Mouse (Mus musculus) MEL (cell line): ENCODE results near the gene Ankrd28. TPM values are rescaled to one million over a fixed set of nuclear protein-coding genes. Genes with fewer than 3 reads are reported as not detected.

Experiments used
- DNase-seq: peaks from one replicate; pipeline ENCODE4 v3.0.0; 2011; ENCODE audit warnings: low read depth, low spot score
- H3K27ac ChIP-seq: 2 replicates; pipeline ENCODE4 v1.5.1; 2012; ENCODE audit warnings: low read depth, mild to moderate bottlenecking, control low read depth, low read length, moderate library complexity; ENCODE audit not compliant: control insufficient read depth
- H3K27me3 ChIP-seq, 2 experiments: fragments of 150-350 bp in 1 of 2; sonication (generic) in 1 of 2; 2 replicates each; pipeline ENCODE4 v1.6.1; 2012; ENCODE audit warnings: low read length in 2 of 2, mild to moderate bottlenecking in 2 of 2, improper control_type of control experiment in 1 of 2, moderate library complexity in 1 of 2; ENCODE audit not compliant: insufficient read depth in 2 of 2, control insufficient read depth in 1 of 2
- H3K36me3 ChIP-seq, 2 experiments: 2 replicates each; pipeline ENCODE4 v1.6.1; 2012 to 2014; ENCODE audit warnings: low read length in 2 of 2, improper control_type of control experiment in 1 of 2, inconsistent platforms in 1 of 2, mild to moderate bottlenecking in 1 of 2; ENCODE audit not compliant: insufficient read depth in 2 of 2, control insufficient read depth in 1 of 2
- H3K4me1 ChIP-seq, 2 experiments: fragments of 150-350 bp in 1 of 2; sonication (generic) in 1 of 2; 2 replicates each; pipeline ENCODE4 v1.6.1; 2012; ENCODE audit warnings: low read length in 2 of 2, improper control_type of control experiment in 1 of 2, mild to moderate bottlenecking in 1 of 2; ENCODE audit not compliant: insufficient read depth in 2 of 2, control insufficient read depth in 1 of 2
- H3K4me3 ChIP-seq, 2 experiments: fragments of 150-350 bp in 1 of 2; sonication (generic) in 1 of 2; 2 replicates each; pipeline ENCODE4 v1.5.1; 2012; ENCODE audit warnings: low read depth in 2 of 2, low read length in 2 of 2, mild to moderate bottlenecking in 2 of 2, moderate library complexity in 2 of 2, control low read depth in 1 of 2, improper control_type of control experiment in 1 of 2; ENCODE audit not compliant: control insufficient read depth in 1 of 2, insufficient read depth in 1 of 2
- H3K79me2 ChIP-seq: 2 replicates; pipeline ENCODE4 v1.6.1; 2012; ENCODE audit warnings: mild to moderate bottlenecking, low read length, moderate library complexity; ENCODE audit not compliant: control insufficient read depth, poor library complexity, insufficient read depth
- H3K9ac ChIP-seq: 2 replicates; pipeline ENCODE4 v1.6.1; 2012; ENCODE audit warnings: low read depth, mild to moderate bottlenecking, control low read depth, low read length, moderate library complexity; ENCODE audit not compliant: control insufficient read depth, poor library complexity, severe bottlenecking
- H3K9me3 ChIP-seq: fragments of 150-350 bp; sonication (generic); replicated peaks from 2 replicates; pipeline ENCODE4 v1.6.1; 2012; ENCODE audit warnings: mild to moderate bottlenecking, low read length, improper control_type of control experiment, moderate library complexity; ENCODE audit not compliant: insufficient read depth
- BHLHE40 ChIP-seq: IDR thresholded peaks from 2 replicates; pipeline ENCODE4 v1.6.1; 2012; ENCODE audit warnings: low read depth, mild to moderate bottlenecking, inconsistent platforms, low read length, improper control_type of control experiment, borderline replicate concordance
- CHD1 ChIP-seq: IDR thresholded peaks from 2 replicates; pipeline ENCODE4 v1.6.1; 2012; ENCODE audit warnings: low read depth, mild to moderate bottlenecking, inconsistent platforms, low read length, improper control_type of control experiment
- CHD2 ChIP-seq: IDR thresholded peaks from 2 replicates; pipeline ENCODE4 v1.6.1; 2011; ENCODE audit warnings: low read length, improper control_type of control experiment
- E2F4 ChIP-seq: IDR thresholded peaks from 2 replicates; pipeline ENCODE4 v1.6.1; 2011; ENCODE audit warnings: low read depth, low read length, improper control_type of control experiment, borderline replicate concordance
- ELF1 ChIP-seq: IDR thresholded peaks from 2 replicates; pipeline ENCODE4 v1.6.1; 2014; ENCODE audit warnings: low read depth, mild to moderate bottlenecking, inconsistent platforms, low read length, improper control_type of control experiment, moderate library complexity
- EP300 ChIP-seq, 2 experiments: IDR thresholded peaks; 2 replicates each; pipeline ENCODE4 v1.6.1; 2011; ENCODE audit warnings: improper control_type of control experiment in 2 of 2, low read length in 2 of 2, low read depth in 1 of 2, mild to moderate bottlenecking in 1 of 2
- ETS1 ChIP-seq: IDR thresholded peaks from 2 replicates; pipeline ENCODE4 v1.6.1; 2012; ENCODE audit warnings: low read depth, mild to moderate bottlenecking, inconsistent platforms, low read length, improper control_type of control experiment, moderate library complexity
- GATA1 ChIP-seq: IDR thresholded peaks from 2 replicates; pipeline ENCODE4 v1.6.1; 2011; ENCODE audit warnings: low read depth, low read length, improper control_type of control experiment
- KAT2A ChIP-seq: conservative IDR thresholded peaks from 2 replicates; pipeline ENCODE4 v1.6.1; 2012; ENCODE audit warnings: low read depth, low read length, improper control_type of control experiment, inconsistent platforms
- MAFK ChIP-seq: IDR thresholded peaks from 2 replicates; pipeline ENCODE4 v1.6.1; 2011; ENCODE audit warnings: low read depth, mild to moderate bottlenecking, low read length, improper control_type of control experiment, borderline replicate concordance
- MAZ ChIP-seq: IDR thresholded peaks from 2 replicates; pipeline ENCODE4 v1.6.1; 2012; ENCODE audit warnings: low read depth, mild to moderate bottlenecking, inconsistent platforms, low read length, improper control_type of control experiment
- MXI1 ChIP-seq: IDR thresholded peaks from 2 replicates; pipeline ENCODE4 v1.6.1; 2011; ENCODE audit warnings: mild to moderate bottlenecking, low read depth, low read length, improper control_type of control experiment
- MYB ChIP-seq: IDR thresholded peaks from 2 replicates; pipeline ENCODE4 v1.6.1; 2011; ENCODE audit warnings: mild to moderate bottlenecking, low read depth, low read length, improper control_type of control experiment
- MYC ChIP-seq: IDR thresholded peaks from 2 replicates; pipeline ENCODE4 v1.6.1; 2011; ENCODE audit warnings: low read depth, mild to moderate bottlenecking, low read length, improper control_type of control experiment, moderate library complexity
- NELFE ChIP-seq: IDR thresholded peaks from 2 replicates; pipeline ENCODE4 v1.6.1; 2011; ENCODE audit warnings: low read depth, low read length, improper control_type of control experiment
- NRF1 ChIP-seq: IDR thresholded peaks from 2 replicates; pipeline ENCODE4 v1.6.1; 2014; ENCODE audit warnings: low read depth, mild to moderate bottlenecking, inconsistent platforms, low read length, improper control_type of control experiment, moderate library complexity; ENCODE audit not compliant: poor library complexity, insufficient read depth, severe bottlenecking
- POLR2A ChIP-seq, 2 experiments: IDR thresholded peaks; 2 replicates each; pipeline ENCODE4 v1.6.1; 2011 to 2012; ENCODE audit warnings: low read length in 2 of 2, mild to moderate bottlenecking in 2 of 2, control low read depth in 1 of 2, improper control_type of control experiment in 1 of 2, low read depth in 1 of 2, moderate library complexity in 1 of 2; ENCODE audit not compliant: control insufficient read depth in 1 of 2, insufficient read depth in 1 of 2, poor library complexity in 1 of 2
- POLR2AphosphoS2 ChIP-seq: IDR thresholded peaks from 2 replicates; pipeline ENCODE4 v1.6.1; 2011; ENCODE audit warnings: low read length, improper control_type of control experiment
- POLR2AphosphoS5 ChIP-seq: IDR thresholded peaks from 2 replicates; pipeline ENCODE4 v1.6.1; 2012; ENCODE audit warnings: low read depth, borderline replicate concordance, mild to moderate bottlenecking, inconsistent platforms, low read length, moderate library complexity, mixed read lengths
- RCOR1 ChIP-seq: IDR thresholded peaks from 2 replicates; pipeline ENCODE4 v1.6.1; 2012; ENCODE audit warnings: low read depth, mild to moderate bottlenecking, inconsistent platforms, low read length, improper control_type of control experiment
- SIN3A ChIP-seq: IDR thresholded peaks from 2 replicates; pipeline ENCODE4 v1.6.1; 2012; ENCODE audit warnings: low read length, improper control_type of control experiment, inconsistent platforms
- SMC3 ChIP-seq: IDR thresholded peaks from 2 replicates; pipeline ENCODE4 v1.6.1; 2011; ENCODE audit warnings: low read depth, low read length, improper control_type of control experiment
- TAL1 ChIP-seq: IDR thresholded peaks from 2 replicates; pipeline ENCODE4 v1.6.1; 2012; ENCODE audit warnings: mild to moderate bottlenecking, inconsistent platforms, low read length, moderate library complexity, mixed read lengths
- TCF12 ChIP-seq: IDR thresholded peaks from 2 replicates; pipeline ENCODE4 v1.6.1; 2014; ENCODE audit warnings: low read depth, mild to moderate bottlenecking, inconsistent platforms, low read length, improper control_type of control experiment, moderate library complexity
- USF1 ChIP-seq: IDR thresholded peaks from 2 replicates; pipeline ENCODE4 v1.6.1; 2014; ENCODE audit warnings: low read depth, mild to moderate bottlenecking, inconsistent platforms, low read length, improper control_type of control experiment, moderate library complexity
- USF2 ChIP-seq, 2 experiments: IDR thresholded peaks; 2 replicates each; pipeline ENCODE4 v1.6.1; 2011 to 2012; ENCODE audit warnings: improper control_type of control experiment in 2 of 2, low read length in 2 of 2, borderline replicate concordance in 1 of 2, inconsistent platforms in 1 of 2, low read depth in 1 of 2, mild to moderate bottlenecking in 1 of 2; ENCODE audit not compliant: insufficient read depth in 1 of 2
- ZKSCAN1 ChIP-seq: IDR thresholded peaks from 2 replicates; pipeline ENCODE4 v1.6.1; 2012; ENCODE audit warnings: low read depth, mild to moderate bottlenecking, inconsistent platforms, low read length, improper control_type of control experiment, moderate library complexity
- ZNF384 ChIP-seq: IDR thresholded peaks from 2 replicates; pipeline ENCODE4 v1.6.1; 2012; ENCODE audit warnings: low read depth, mild to moderate bottlenecking, inconsistent platforms, low read length, improper control_type of control experiment
- polyA plus RNA-seq, 2 experiments: library from polyadenylated mRNA; stranded (reverse) in 1 of 2; unstranded in 1 of 2; fragments of >175 nt in 1 of 2; fragments of >200 nt in 1 of 2; gene quantifications; 2 replicates each; pipeline versions ENCODE4 v1.2.1 to v1.2.4; 2012; ENCODE audit warnings: low replicate concordance in 2 of 2, low read depth in 1 of 2; ENCODE audit not compliant: insufficient read length in 2 of 2, insufficient read depth in 1 of 2, missing spikeins in 1 of 2
- total RNA-seq: library from RNA; depleted of rRNA; stranded (reverse); fragments of 300-350 nt; gene quantifications from 2 replicates; pipeline ENCODE4 v1.2.3, GENCODE M21; 2012

Gene Ankrd28
- total and polyA plus RNA-seq, 3 experiments = 32.5 to 41.2 (median 38.8) TPM

GRCm38 (mm10) chr14:31658126-31658680 lies 172.2 kb downstream of the Ankrd28 start:
- no peak for DNase-seq
- no peak overlapping the region for H3K4me3 ChIP-seq
- peaks cover 7% of the 10 kb centered on the region for H3K79me2 ChIP-seq
- H3K27ac ChIP-seq = no peak overlapping the region
- H3K4me1 ChIP-seq = peaks cover 15 to 33% of the 10 kb centered on the region in 2 experiments
- no peak overlapping the region for H3K9ac ChIP-seq
- no peak for TF ChIP-seq MYB
- TF ChIP-seq CHD1 = no peak
- no peak for TF ChIP-seq TCF12
- no peak for TF ChIP-seq USF2 (IDR thresholded peaks at IDR 0.05; ENCODE audit: borderline replicate concordance in 1 of 2, insufficient read depth in 1 of 2, low read depth in 1 of 2, low read length in 2 of 2)
- no peak for TF ChIP-seq POLR2AphosphoS5
- TF ChIP-seq MAZ = no peak
- TF ChIP-seq POLR2AphosphoS2 = no peak
- TF ChIP-seq EP300 (IDR thresholded peaks at IDR 0.05; ENCODE audit: low read depth in 1 of 2, low read length in 2 of 2) = no peak
- no peak for TF ChIP-seq BHLHE40
- no peak for TF ChIP-seq E2F4
- no peaks in the 10 kb centered on the region for H3K9me3 ChIP-seq
- peaks cover 0 to 29% of the 10 kb centered on the region in 2 experiments; a peak in 2 of 4 replicates for H3K36me3 ChIP-seq
- no peaks in the 10 kb centered on the region for H3K27me3 ChIP-seq

- Histone ChIP-seq H3K9ac (peak overlapping the region; percentile 53), H3K36me3 (peaks cover 0 to 33% of the 10 kb centered on the region in 2 experiments; a peak in 2 of 4 replicates), H3K4me3 (peak overlapping the region; percentile 24 to 29; a peak in 2 of 4 replicates), H3K27ac (peak overlapping the region; percentile 72), H3K79me2 (peaks cover 7% of the 10 kb centered on the region), H3K4me1 (peaks cover 13 to 34% of the 10 kb centered on the region in 2 experiments), H3K9me3 (no peaks in the 10 kb centered on the region), H3K27me3 (no peaks in the 10 kb centered on the region)
- DNase-seq = peak; percentile 89
- TF ChIP-seq MAFK = no peak
- TF ChIP-seq RCOR1 = no peak
- peak; percentile 68 for TF ChIP-seq SIN3A
- no peak for TF ChIP-seq ZKSCAN1
- peak; percentile 95 for TF ChIP-seq SMC3
- 0 out of 2 replicates have a peak, but pooled peaks have one; percentile 25 for TF ChIP-seq ZNF384
- TF ChIP-seq POLR2A (IDR thresholded peaks at IDR 0.05; ENCODE audit: control insufficient read depth in 1 of 2, insufficient read depth in 1 of 2, low read depth in 1 of 2, low read length in 2 of 2, poor library complexity in 1 of 2) = no peak
- TF ChIP-seq POLR2AphosphoS5 = no peak
- no peak for TF ChIP-seq MYC
- TF ChIP-seq TAL1 = no peak
- no peak for TF ChIP-seq NRF1
- TF ChIP-seq GATA1 = no peak
- TF ChIP-seq ETS1 = 0 out of 2 replicates have a peak, but pooled peaks have one; percentile 30
- TF ChIP-seq MXI1 = no peak
- peak in 1 of 2 experiments; percentile 16; a peak in 1 of 4 replicates for TF ChIP-seq EP300 (IDR thresholded peaks at IDR 0.05; ENCODE audit: low read depth in 1 of 2, low read length in 2 of 2)
- no peak for TF ChIP-seq CHD2
- TF ChIP-seq KAT2A = no peak
- TF ChIP-seq POLR2AphosphoS2 = no peak
- TF ChIP-seq USF1 = no peak
- TF ChIP-seq ELF1 = no peak
- TF ChIP-seq NELFE = no peak
- no peak for TF ChIP-seq E2F4
- TF ChIP-seq USF2 (IDR thresholded peaks at IDR 0.05; ENCODE audit: borderline replicate concordance in 1 of 2, insufficient read depth in 1 of 2, low read depth in 1 of 2, low read length in 2 of 2) = no peak
- peak; percentile 70; the same call in 1 of the 2 replicates for TF ChIP-seq MAZ
- TF ChIP-seq MYB = no peak
Observed at GRCm38 (mm10) chr14:31656857-31657645, 173.4 kb downstream of the Ankrd28 start.
